In the genomic region with DNA sequence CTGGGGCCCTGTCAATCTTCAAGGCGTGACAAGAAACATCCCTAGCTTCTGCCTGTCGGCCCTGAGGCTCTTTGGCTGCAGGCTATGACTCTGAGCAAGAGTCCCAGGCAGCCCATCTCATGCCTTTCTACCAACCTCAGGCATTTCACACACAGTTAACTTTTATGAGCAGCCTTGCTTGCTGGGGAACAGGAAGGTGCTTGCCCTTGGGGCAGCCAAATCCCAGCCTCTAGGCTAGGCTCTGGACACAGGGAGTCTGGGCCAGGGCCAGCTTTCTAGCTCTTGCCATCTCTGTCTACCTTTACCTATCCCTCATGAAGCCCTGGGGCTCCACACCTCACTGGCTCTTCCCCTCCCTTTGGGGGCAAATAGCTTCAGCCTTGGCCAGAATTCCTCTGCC, we compare ENCODE assay signal across 11 mouse cellular contexts. TPM values are rescaled to one million over a fixed set of nuclear protein-coding genes. Genes with fewer than 3 reads are reported as not detected.
A peak's percentile ranks its signal among the peaks of the same experiment; 100 is the strongest.
DNase-seq lines count a peak whose midpoint lies in the region; ATAC-seq and TF ChIP-seq lines count a peak whose summit lies in the region.
"Had no signal": no experiment of that assay in that cellular context is flagged by ENCODE, and none has a peak within 500 bp of the region (broad histone marks: within the 10 kb centered on the region; RNA-seq: fewer than 3 reads in every experiment).

No protein-coding gene starts in this region.

- no peaks in the 10 kb centered on the region for H3K36me3 ChIP-seq in kidney, embryonic 16.5 days (ENCODE audit: insufficient read depth, low read length)
- H3K36me3 ChIP-seq in kidney, adult 2 months (ENCODE audit: control insufficient read depth, insufficient read depth, low read length), result no peaks in the 10 kb centered on the region
- H3K36me3 ChIP-seq in embryonic facial prominence, embryonic 10.5 days (replicated peaks), result no peaks in the 10 kb centered on the region
- no peaks in the 10 kb centered on the region; the same call in 1 of the 2 replicates for H3K36me3 ChIP-seq in forebrain, embryonic 10.5 days (replicated peaks)
- H3K36me3 ChIP-seq in limb, embryonic 13.5 days, result no peaks in the 10 kb centered on the region

- H3K4me3 ChIP-seq in kidney, embryonic 16.5 days (ENCODE audit: low read length), result no peak overlapping the region
- H3K4me3 ChIP-seq in kidney, adult 2 months (ENCODE audit: insufficient read depth, low read depth, low read length), result no peak overlapping the region
- H3K4me3 ChIP-seq in embryonic facial prominence, embryonic 10.5 days, result no peak overlapping the region
- no peak overlapping the region for H3K4me3 ChIP-seq in forebrain, embryonic 10.5 days
- H3K4me3 ChIP-seq in limb, embryonic 13.5 days, result no peak overlapping the region

- H3K4me1 ChIP-seq in kidney, embryonic 16.5 days (ENCODE audit: insufficient read depth, low read length), result peaks cover 42% of the 10 kb centered on the region
- 0 out of 2 replicates have a peak, but pooled peaks cover 6% of the 10 kb centered on the region for H3K4me1 ChIP-seq in kidney, adult 2 months (ENCODE audit: control insufficient read depth, insufficient read depth, low read length)
- peaks cover 100% of the 10 kb centered on the region for H3K4me1 ChIP-seq in embryonic facial prominence, embryonic 10.5 days
- H3K4me1 ChIP-seq in forebrain, embryonic 10.5 days, result peaks cover 99% of the 10 kb centered on the region
- H3K4me1 ChIP-seq in limb, embryonic 13.5 days, result peaks cover 99% of the 10 kb centered on the region

- no peak for TF ChIP-seq CTCF in kidney, adult 2 months (conservative IDR thresholded peaks at IDR 0.05; ENCODE audit: insufficient read depth, insufficient read length, low read depth, low read length)

- no peak for DNase-seq in kidney, adult 2 months
- DNase-seq in embryonic facial prominence, embryonic 10.5 days (ENCODE audit: low spot score), result no peak
- DNase-seq in forebrain, embryonic 10.5 days (ENCODE audit: extremely low spot score, low spot score), result no peak
- no peak for DNase-seq in cerebellum, adult 11-12 months
- no peak for DNase-seq in liver
- DNase-seq: thymus, postnatal 14 days had no signal

- ATAC-seq in kidney, embryonic 16.5 days (ENCODE audit: low FRiP score, low TSS enrichment), result peak; percentile 47
- no peak for ATAC-seq in limb, embryonic 13.5 days (ENCODE audit: low FRiP score, low read depth)
- ATAC-seq: inflammation-experienced regulatory T-cells, adult 6 months had no signal

- H3K27ac ChIP-seq in kidney, embryonic 16.5 days (ENCODE audit: low read length), result peak overlapping the region; percentile 84
- H3K27ac ChIP-seq in kidney, adult 2 months (ENCODE audit: insufficient read depth, low read depth, low read length), result no peak overlapping the region
- H3K27ac ChIP-seq in embryonic facial prominence, embryonic 10.5 days (replicated peaks), result peak overlapping the region; percentile 91
- peak overlapping the region; percentile 85 for H3K27ac ChIP-seq in forebrain, embryonic 10.5 days
- H3K27ac ChIP-seq in limb, embryonic 13.5 days, result peak overlapping the region; percentile 79

- 54% methylated on average over 2 of the region's 2 CpGs for WGBS in kidney, embryonic 16.5 days
- WGBS in kidney, adult 2 months, result 66% methylated on average over 2 of the region's 2 CpGs
- WGBS in embryonic facial prominence, embryonic 10.5 days, result 84% methylated on average over 2 of the region's 2 CpGs
- WGBS in forebrain, embryonic 10.5 days, result 85% methylated on average over 2 of the region's 2 CpGs
- 29% methylated on average over 2 of the region's 2 CpGs for WGBS in limb, embryonic 13.5 days

- peaks cover 5% of the 10 kb centered on the region for H3K27me3 ChIP-seq in kidney, embryonic 16.5 days (ENCODE audit: insufficient read depth, low read length)
- H3K27me3 ChIP-seq in kidney, adult 2 months (replicated peaks; ENCODE audit: control insufficient read depth, insufficient read depth, low read length), result no peaks in the 10 kb centered on the region
- H3K27me3 ChIP-seq in embryonic facial prominence, embryonic 10.5 days (replicated peaks; ENCODE audit: low read depth, poor library complexity, severe bottlenecking), result peaks cover 10% of the 10 kb centered on the region
- H3K27me3 ChIP-seq in forebrain, embryonic 10.5 days (ENCODE audit: poor library complexity, severe bottlenecking), result peaks cover 9% of the 10 kb centered on the region; the same call in 1 of the 2 replicates
- no peaks in the 10 kb centered on the region for H3K27me3 ChIP-seq in limb, embryonic 13.5 days
- H3K27me3 ChIP-seq: CH12.LX had no signal

- no peak for TF ChIP-seq POLR2A in kidney, adult 2 months (IDR thresholded peaks at IDR 0.05; ENCODE audit: low read depth, low read length)

- peak overlapping the region; percentile 49 for H3K9ac ChIP-seq in kidney, embryonic 16.5 days (replicated peaks; ENCODE audit: low read length)
- H3K9ac ChIP-seq in limb, embryonic 13.5 days, result no peak overlapping the region

- no peak overlapping the region for H3K4me2 ChIP-seq in kidney, embryonic 16.5 days (replicated peaks; ENCODE audit: low read depth, low read length)
- no peak overlapping the region for H3K4me2 ChIP-seq in limb, embryonic 13.5 days (replicated peaks)
- H3K4me2 ChIP-seq: liver, embryonic 11.5 days had no signal

- H3K9me3 ChIP-seq in kidney, embryonic 16.5 days (ENCODE audit: low read length), result no peaks in the 10 kb centered on the region
- H3K9me3 ChIP-seq in embryonic facial prominence, embryonic 10.5 days, result no peaks in the 10 kb centered on the region
- no peaks in the 10 kb centered on the region for H3K9me3 ChIP-seq in forebrain, embryonic 10.5 days
- H3K9me3 ChIP-seq in limb, embryonic 13.5 days, result no peaks in the 10 kb centered on the region

RNA-seq across cellular contexts. Expression of gene B230104I21Rik, which starts 53.7 kb away (rescaled TPM):
- 0.37 TPM in 1 of 2 replicates, not detected in the other for polyA plus RNA-seq in kidney, embryonic 16.5 days (2015; fragmentation: Nextera tagmentation; extraction: Ambion mirVana)
- polyA plus RNA-seq in kidney, adult 2 months (2012; rRNA removed), result not detected in 2 replicates
- polyA plus RNA-seq in embryonic facial prominence, embryonic 10.5 days (2016; fragmentation: Nextera tagmentation; extraction: Ambion mirVana), result not detected in 2 replicates
- polyA plus RNA-seq in forebrain, embryonic 10.5 days (2016; fragmentation: Nextera tagmentation; extraction: Ambion mirVana), result not detected in 2 replicates
- not detected in 2 replicates for polyA plus RNA-seq in limb, embryonic 13.5 days (2015; fragmentation: Nextera tagmentation; extraction: Ambion mirVana)
- polyA plus RNA-seq: inflammation-experienced regulatory T-cells, adult 6 months; liver, embryonic 11.5 days had no signal
